Mouse (Mus musculus) megakaryocyte, adult 5-6 weeks (primary cell): ENCODE measurements around the gene Mtcp1. TPM values are rescaled to one million over a fixed set of nuclear protein-coding genes. Genes with fewer than 3 reads are reported as not detected.
A peak's percentile ranks its signal among the peaks of the same experiment; 100 is the strongest.

Experiments used
- ATAC-seq: 2 replicates; pipeline ENCODE4 v1.8.0; 2016; ENCODE audit warnings: mild to moderate bottlenecking, inconsistent platforms; ENCODE audit not compliant: poor library complexity, severe bottlenecking
- total RNA-seq, 2 experiments: library from RNA; stranded (forward) in 1 of 2; stranded (reverse) in 1 of 2; fragments of 153-499, 151-499 nt in 1 of 2; fragments of 221-1000, 200-1000 nt in 1 of 2; gene quantifications; 2 replicates each; pipeline versions ENCODE4 v1.2.3 to v1.2.4; 2015 to 2017

Gene Mtcp1
- total RNA-seq (2015): 3.6 and 4.5 TPM in 2 replicates
- 9.6 and 10.8 TPM in 2 replicates for total RNA-seq (2017)

DNA sequence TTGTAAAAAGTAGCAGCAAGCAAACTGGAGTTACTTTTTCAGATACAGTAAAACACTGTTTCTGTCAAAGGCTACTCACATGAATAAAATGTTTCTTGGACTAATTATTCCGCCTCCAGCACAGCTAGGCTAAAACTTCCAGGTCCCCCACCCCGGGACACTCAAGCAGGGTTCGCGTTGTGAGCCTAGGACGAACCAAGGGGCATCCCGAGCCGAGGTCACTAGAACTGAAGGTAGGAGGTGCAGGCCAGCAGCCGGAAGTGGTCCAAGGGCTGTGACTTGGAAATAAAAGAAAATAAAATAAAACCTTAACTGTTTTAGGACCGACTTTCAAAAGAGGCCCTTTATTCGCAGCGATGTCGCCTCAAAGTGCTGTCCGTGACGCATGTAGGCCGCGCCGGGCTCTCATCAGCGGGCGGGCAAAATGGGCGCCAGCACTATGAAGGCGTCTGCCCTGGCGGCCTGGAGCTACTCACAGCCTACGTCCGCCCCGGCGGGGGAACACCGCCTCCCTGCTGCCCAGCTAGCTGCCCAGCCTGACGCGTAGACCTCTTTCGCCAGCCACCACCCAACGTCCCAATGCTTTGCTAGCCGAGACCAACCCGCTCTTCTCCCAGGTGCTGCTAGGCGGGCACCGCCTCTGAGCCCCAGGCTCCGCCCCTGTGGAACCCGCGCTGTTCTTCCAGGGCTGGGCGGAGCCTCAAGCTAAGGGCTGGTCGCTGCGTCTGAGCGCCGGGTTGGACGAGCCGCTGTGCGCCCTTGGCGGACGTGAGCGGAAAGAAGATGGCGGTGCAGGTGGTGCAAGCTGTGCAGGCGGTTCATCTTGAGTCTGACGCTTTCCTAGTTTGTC lies at the start of gene Mtcp1, which contains the start of the genes Cmc4 and Brcc3:
Gene Mtcp1, minus strand, starts transcription at position 653 of the 850 bp plus-strand sequence.
Gene Cmc4, minus strand, starts transcription at position 649 of the 850 bp plus-strand sequence.
Gene Brcc3, plus strand, starts transcription at position 693 of the 850 bp plus-strand sequence.
- ATAC-seq: peak; percentile 99

- no peak for ATAC-seq
These were observed 38.2 kb upstream of the Mtcp1 start for GRCm38 (mm10) chrX:75454597-75454996.

GRCm38 (mm10) chrX:75409711-75410110 lies 6.7 kb downstream of the Mtcp1 start:
- ATAC-seq: no peak

- no peak for ATAC-seq
These were observed 13.0 kb downstream of the Mtcp1 start for GRCm38 (mm10) chrX:75403350-75403749.

- no peak for ATAC-seq
These were observed 13.7 kb downstream of the Mtcp1 start for GRCm38 (mm10) chrX:75402668-75403067.

DNA sequence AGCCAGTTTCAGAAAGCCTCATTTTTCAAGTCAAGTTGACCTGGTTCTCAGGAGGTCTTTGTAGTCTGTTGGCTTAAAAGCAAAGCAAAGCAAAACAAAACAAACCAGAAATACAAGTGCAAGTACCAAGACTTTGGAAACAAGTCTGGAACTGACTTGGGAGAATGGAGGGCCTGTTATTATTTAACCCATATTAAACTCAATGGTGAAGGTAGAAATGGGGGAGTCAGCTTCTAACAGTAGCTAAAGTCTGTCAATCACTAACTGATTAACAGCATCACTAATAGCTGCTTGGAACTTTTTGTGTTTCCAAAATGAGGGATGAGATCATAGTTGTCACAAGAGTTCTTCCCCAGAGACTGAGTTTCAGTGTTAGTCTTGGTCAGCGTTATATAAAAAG lies 16.9 kb downstream of the Mtcp1 start:
- ATAC-seq: no peak

DNA sequence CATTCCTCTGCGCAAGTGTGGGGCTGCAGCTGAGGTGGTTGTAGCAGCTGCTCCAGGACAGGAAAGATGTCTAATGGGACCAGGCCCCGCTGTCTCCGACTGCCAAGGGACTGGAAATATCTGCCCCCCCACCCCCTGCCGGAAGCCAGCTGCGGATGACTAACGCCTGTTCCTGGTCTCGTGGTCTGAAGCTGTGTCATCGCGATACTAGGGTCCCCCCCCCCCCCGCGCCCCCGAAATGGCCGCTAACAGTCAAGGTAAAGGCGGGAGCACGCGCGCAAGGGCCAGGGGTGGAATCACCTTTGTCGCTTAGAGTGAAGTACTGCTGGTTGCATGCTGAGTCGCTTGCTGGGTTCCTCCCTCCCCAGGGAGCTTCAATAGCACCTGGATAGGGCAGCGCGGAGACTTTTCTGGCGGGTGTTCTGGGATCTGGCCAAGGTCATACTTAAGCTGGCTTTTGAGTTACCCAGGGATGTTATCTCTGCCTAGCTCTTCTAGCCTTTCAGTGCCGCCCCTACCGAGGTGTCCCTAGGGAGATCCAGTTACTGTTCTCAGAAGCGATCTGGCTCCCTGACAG lies 34.1 kb downstream of the Mtcp1 start, which contains the start of the genes Fundc2 and F8:
Gene Fundc2, plus strand, starts transcription at position 205 of the 577 bp plus-strand sequence.
Gene F8, minus strand, starts transcription at position 421 of the 577 bp plus-strand sequence.
- peak; percentile 98 for ATAC-seq

- ATAC-seq: no peak
These were observed 34.7 kb downstream of the Mtcp1 start for GRCm38 (mm10) chrX:75381699-75382098.

GRCm38 (mm10) chrX:75381176-75381575 lies 35.2 kb downstream of the Mtcp1 start:
- ATAC-seq: no peak

DNA sequence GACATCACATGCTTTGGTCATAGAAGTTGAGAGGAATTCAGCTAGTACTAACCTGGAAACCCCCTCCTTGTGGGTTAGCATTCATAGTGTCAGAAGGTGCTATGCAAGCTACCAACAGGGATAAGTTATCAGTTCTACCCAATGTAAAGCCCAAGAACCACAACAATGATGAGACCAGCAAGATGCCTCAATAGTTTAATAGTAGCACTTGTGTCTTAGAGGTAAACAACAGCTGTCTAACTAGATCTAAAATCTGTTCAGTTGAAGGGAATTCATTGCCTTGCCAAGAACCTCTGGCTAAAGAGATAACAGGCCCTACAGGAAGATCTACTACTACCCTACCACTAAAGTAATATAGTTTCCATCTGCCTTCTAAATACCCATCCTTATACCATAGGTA lies 39.6 kb downstream of the Mtcp1 start:
- ATAC-seq: no peak

DNA sequence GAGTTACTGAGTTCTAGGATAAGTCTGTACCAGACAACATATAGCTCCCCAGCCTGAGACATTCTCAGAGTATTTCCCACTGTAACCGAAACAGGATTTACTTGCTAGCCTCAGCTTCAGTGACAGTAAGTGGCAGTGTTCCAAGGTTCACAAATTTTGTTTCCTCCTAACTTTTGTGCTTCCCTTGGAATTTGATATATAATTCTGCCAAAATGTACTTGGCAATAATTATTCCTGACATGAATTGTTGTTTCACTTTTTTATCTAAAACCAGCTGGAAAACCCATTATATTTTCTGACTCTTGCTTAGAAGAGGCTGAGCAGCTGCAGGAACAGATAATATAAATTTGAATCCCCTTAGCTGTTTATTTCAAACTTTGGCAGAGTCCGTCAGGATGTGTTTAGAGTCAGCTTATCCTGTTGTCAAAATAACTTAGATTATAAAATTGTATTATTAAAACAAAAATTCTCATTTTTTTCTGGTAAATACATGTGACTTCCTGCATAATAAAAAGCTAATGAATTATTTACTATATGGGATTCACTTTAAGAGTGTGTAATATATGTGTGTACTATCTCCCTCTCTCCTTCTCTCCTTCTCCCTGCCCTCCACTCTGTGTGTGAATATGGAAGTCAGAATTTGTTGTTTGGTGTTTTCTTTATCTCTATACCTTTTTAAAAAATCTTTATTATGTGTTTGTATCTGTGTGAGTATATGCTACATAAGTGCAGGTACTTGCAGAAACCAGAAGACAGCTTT lies 43.5 kb downstream of the Mtcp1 start:
- ATAC-seq: no peak

DNA sequence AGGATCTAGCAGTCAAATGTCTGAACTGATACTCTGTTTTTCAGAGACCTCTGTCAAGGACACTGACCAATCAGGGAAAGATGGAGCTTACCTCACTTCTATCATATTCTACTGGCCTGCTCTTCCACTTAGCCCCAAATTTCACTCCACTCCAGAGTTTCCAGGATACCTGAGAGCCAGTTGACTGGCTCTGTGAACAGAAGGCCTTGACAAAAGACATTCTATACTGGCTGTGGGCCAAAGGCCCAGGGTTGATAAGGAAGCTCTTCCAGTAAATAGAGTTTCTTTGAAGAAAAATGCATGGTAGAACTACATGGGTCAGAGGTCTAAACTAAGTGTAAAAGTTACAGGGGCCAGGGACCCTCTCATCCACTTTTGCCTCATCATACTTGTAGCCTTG lies 46.2 kb downstream of the Mtcp1 start:
- ATAC-seq: no peak

Other genes with a start within 250 kb of the Mtcp1 start
- 23.5 and 28.2 TPM in 2 replicates for gene Fundc2, start 34.2 kb downstream of the Mtcp1 start, total RNA-seq (2015)
- gene Fundc2, start 34.2 kb downstream of the Mtcp1 start, total RNA-seq (2017): 25.3 and 40.4 TPM in 2 replicates
- gene F8, start 34.0 kb downstream of the Mtcp1 start, total RNA-seq (2015): 0.29 and 1.1 TPM in 2 replicates
- gene F8, start 34.0 kb downstream of the Mtcp1 start, total RNA-seq (2017): 0.29 and 0.41 TPM in 2 replicates
- gene Cmc4, start within 50 bp of the Mtcp1 start, total RNA-seq (2015): 19.0 and 21.9 TPM in 2 replicates
- 6.6 and 6.8 TPM in 2 replicates for gene Cmc4, start within 50 bp of the Mtcp1 start, total RNA-seq (2017)
- gene Brcc3, start within 50 bp of the Mtcp1 start, total RNA-seq (2015): 33.0 and 34.8 TPM in 2 replicates
- 26.0 and 29.6 TPM in 2 replicates for gene Brcc3, start within 50 bp of the Mtcp1 start, total RNA-seq (2017)
- gene Vbp1, start 97.7 kb upstream of the Mtcp1 start, total RNA-seq (2015): 90.8 and 95.7 TPM in 2 replicates
- gene Vbp1, start 97.7 kb upstream of the Mtcp1 start, total RNA-seq (2017): 131 and 143 TPM in 2 replicates
- gene Rab39b, start 161.6 kb upstream of the Mtcp1 start, total RNA-seq (2015): not detected in 2 replicates
- not detected in 2 replicates for gene Rab39b, start 161.6 kb upstream of the Mtcp1 start, total RNA-seq (2017)